Mouse (Mus musculus) bone marrow macrophage, adult 2 months (primary cell): Measurements from ENCODE around the gene Hoxd4.

Experiments
- CTCF ChIP-seq: IDR thresholded peaks from 2 replicates; pipeline ENCODE4 v1.5.1; 2012; ENCODE audit warnings: low read depth, mild to moderate bottlenecking, low read length, moderate library complexity
- POLR2A ChIP-seq: IDR thresholded peaks from 2 replicates; pipeline ENCODE4 v1.6.1; 2012; ENCODE audit warnings: mild to moderate bottlenecking, low read depth, low read length, borderline replicate concordance

DNA sequence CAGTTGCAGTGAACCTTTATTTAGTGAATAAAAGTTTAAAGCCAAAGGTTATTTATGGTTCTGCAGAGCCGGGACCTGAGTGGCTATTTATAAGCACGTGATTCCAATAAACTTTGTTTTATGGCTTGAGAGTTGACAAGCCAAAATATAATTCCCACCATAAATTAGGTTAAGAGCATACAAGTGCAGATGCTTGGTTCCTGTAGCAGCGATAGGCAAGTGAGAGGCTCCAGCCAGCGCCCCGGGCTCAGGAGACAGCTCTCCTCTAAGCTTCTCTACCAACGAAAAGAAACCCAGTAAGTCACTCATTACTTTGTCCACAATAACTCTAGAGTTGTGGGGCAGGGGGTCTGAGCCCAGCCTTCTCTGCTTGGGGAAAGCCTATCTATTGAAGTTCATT, 10.2 kb downstream of the Hoxd4 start:
- TF ChIP-seq POLR2A = no peak
- no peak for TF ChIP-seq CTCF
